Mouse (Mus musculus): ENCODE results near the gene Cops6.

DNA sequence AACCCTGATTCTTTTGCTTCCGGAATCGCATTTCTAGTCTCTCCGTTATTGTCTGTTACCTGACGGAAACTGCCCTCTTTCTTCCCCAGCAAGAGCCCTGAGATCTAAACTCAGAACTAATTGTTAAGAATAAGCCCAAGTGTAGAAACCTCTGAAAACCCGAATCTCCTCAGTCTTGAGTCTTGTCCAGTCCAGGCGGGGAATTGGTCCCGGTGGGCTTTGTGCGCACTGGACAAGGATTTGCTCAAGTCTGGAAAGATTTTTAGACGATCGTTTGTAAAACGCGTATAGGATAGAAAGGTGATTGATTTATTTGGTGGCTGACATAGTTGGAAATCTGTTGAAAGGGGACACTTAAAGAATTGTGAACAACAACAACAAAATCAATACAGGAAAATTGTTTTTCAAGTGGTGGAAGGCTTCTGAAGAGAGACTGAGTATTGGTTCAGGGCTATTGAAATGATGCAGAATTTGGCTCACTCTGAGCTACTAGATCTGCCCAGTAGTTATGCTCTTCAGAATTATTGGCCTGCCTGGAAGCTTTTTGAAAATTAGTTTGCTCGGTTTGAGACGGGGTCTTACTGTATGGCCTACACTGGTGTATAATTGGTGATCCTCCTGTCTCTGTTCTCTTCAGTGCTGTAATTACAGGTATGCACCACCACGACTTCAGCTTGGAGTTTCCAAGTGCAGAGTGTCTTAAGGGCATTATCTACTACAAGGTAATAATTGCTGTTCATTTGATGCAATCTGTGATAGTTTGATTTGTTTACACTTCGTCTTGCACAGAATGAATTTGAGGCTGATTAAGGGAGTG, 43.5 kb upstream of the Cops6 start:
- TF ChIP-seq CTCF (conservative IDR thresholded peaks at IDR 0.05 in 1 of 2, IDR thresholded peaks at IDR 0.05 in 1 of 2; ENCODE audit: low read depth in 2 of 2, low read length in 2 of 2) = no peak
- TF ChIP-seq USF1 (IDR thresholded peaks at IDR 0.05; ENCODE audit: low read depth, low read length) = no peak
- no peak for TF ChIP-seq EP300 (IDR thresholded peaks at IDR 0.05; ENCODE audit: low read length)
- TF ChIP-seq CHD2 (IDR thresholded peaks at IDR 0.05; ENCODE audit: low read length) = no peak
- TF ChIP-seq KAT2A (IDR thresholded peaks at IDR 0.05; ENCODE audit: insufficient replicate concordance, low read length) = no peak
- no peak for TF ChIP-seq ZKSCAN1 (IDR thresholded peaks at IDR 0.05; ENCODE audit: borderline replicate concordance, low read depth, low read length)
